Mouse (Mus musculus) adrenal gland, postnatal 4 days (tissue): Measurements from ENCODE around the gene Anxa9. TPM values are rescaled to one million over a fixed set of nuclear protein-coding genes. Genes with fewer than 3 reads are reported as not detected.

Experiments used
- DNase-seq, 2 experiments: peaks; one replicate each; pipeline ENCODE4 v3.0.0; 2021 to 2022; ENCODE audit warnings: low spot score in 2 of 2, mixed read lengths in 2 of 2
- total RNA-seq, 2 experiments: library from RNA; stranded (reverse); gene quantifications; 2 replicates each; pipeline ENCODE4 v1.2.3; 2021

The Anxa9 gene
- total RNA-seq, 2 experiments from 2014 or later = 1.1 to 1.3 TPM

DNA sequence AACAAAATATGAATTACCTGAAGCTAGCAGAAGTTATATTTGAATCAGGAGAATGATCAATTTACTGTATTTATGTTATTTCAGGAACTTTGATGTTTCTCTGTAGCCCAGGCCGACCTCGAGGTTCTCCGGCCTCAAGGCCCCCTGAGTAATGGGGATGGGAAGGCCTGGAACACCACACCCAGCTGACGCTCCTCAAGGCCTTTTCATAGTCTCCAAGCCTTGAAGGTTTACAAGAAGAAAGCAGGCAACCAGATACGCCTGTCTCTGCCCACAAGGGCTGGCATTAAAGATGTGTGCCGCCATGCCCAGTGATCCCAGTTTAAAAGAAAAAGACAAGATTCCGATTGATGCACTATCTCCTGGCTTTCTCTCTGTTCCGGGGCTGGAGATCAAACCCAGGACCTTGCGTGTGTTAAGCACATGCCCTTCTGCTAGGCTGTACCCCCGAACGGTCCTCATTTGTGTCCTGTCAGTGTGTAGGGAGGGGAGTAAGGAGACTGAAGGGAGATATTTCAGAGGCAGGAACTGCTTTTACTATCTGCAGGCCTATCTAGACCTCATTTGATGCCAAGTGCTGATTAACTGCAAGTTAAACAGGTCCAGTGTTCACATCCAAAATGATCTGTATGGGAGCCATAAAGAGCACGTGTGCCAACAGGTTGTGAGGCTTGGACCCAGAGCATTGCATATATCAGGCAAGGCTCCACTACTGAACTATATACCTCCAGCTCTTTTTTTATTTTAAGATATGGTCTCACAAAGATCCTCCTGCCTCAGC lies 22.3 kb downstream of the Anxa9 start:
- DNase-seq = no peak

DNA sequence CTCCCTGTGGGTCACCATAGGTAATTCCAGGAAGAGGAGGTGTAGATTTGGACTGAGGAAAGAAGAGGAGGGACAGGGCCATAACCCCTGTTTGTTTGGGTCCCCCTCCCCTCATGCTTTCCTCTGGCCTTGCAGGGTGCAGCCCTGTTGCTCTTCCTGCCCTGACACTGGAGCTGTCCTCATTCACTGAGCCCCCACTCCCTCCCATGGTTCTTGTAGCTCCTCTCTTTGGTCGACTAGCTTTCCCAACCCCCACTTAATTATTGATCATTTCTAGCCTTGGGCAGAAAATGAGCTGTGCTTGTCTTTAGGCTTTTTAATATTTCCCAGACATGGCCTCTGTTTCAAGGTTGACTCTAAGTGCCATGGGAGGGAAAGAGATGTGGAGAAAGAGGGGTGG lies 22.9 kb downstream of the Anxa9 start:
- no peak for DNase-seq

DNA sequence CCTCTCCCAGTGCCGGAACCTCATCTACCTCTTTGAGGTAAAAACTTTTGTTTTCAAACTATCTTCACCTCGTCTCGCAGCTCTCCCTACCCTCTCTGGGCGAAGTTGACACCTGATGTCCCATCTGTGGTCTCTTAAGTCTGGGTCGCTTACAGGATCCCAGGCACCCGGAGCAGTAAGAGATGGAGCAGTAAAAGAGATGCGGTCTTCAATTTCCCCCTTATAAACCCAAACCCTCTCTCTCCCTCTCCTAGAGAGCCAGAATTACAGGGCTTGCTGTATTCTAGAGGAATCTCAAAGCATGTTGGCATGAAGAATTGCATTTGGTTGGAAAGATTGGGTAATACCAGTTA lies 23.4 kb downstream of the Anxa9 start:
- DNase-seq = no peak

DNA sequence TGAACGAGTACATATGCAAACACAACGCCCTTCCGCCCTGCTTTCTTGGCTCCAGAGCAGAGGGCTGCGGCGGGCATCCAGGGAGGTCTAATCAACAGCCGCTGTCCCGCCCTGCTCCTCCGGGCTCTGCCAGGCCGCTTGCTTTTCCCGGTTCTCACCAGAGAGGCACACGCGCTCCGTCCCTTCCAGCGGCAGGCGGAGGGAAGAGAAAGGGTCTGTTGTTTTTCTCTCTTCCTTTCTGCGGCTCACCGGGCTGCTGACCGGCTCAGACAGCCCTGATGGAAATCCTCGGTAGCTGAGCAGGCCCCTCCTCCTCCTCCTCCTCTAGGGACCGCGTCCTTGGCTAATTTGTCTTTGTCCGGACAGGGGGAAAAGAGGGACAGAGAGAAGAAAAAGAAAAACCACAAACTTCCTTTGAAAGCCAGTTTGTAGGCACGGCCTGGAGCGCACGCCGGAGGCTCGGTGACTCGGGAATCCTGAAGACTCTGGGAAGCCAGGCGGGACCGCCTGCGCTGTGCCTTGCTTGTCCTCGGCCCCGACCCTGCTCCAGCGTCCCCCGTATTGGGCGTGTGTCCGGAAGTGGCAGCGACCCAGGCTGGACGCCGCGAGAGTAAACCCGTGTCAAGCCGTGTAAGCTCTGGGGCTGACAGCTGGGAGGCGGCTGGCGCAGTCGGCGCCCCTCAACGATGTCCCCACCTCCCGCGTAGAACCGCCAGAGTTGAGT lies 23.9 kb downstream of the Anxa9 start:
- DNase-seq = peak; percentile 40 to 64

DNA sequence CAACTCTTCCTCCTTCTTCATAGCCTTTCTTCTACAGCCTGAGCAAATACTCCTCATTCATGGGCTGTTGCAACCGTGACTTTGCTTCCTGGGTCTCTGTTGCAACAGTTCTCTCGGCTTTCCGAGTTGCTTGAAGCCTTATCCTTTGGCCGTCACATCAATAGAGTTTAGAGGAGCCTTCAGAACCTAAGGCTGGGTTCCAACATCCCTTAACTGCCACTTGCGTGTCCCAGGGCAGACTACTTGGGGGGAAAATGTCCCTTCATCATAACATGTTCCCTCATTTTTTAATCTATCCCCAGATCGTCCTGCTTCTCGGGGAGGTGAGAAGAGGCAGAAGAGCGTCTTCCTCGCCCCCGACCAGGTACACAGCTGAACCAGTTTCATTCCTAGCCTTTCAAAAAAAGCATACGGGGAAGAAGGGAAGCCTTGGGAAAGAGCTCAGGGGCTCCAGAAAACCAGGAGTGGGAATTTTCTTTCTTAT lies 24.6 kb downstream of the Anxa9 start:
- DNase-seq = no peak

DNA sequence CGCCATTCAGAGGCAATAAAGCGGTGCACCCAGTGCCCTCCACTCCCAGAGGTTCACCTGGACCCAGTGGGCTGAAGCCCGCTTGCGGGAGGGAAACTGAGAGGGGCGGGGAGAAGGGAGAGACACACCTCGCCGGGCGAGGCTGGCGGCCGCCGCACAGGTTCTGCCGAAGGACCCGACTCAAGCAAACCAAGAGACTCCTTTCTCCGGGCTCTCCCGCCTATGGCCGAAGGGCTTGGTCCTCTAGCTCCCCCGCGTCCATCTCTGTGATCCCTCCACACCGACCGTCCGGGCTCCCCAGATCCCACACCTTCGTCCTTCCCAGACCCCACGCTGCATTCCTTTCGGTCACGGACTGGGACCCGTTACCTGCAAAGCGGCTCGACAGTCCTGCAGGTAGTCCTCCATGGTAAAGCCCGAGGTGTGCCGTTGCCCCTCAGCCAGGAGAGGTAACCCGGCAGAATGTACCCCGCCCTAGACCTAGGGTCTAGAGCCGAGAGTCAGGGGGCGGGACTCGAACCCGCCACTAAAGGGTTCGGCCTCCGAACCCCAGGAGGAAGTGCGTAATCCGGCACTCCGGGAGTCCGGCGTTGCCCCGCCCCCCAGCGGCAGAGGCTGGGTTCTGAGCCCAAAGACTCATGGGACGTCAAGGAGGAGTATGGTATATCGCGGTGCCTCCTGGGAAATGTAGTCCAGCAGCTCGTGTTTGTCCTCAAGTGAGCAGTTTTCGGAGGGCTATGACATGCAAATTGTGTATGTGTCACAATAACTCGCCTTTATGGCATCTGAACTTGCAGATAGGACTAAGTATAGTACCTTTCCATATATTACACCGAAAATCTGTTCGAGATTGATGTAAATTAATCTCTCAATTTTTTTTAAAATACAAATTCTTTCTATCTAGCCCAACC lies 25.5 kb downstream of the Anxa9 start, which contains the start of the genes Mindy1 and Prune1:
Mindy1 (plus strand) TSS at position 130 of the 911 bp plus-strand sequence.
Prune1 (minus strand) TSS at position 861 of the 911 bp plus-strand sequence.
- DNase-seq = peak; percentile 93 to 97

DNA sequence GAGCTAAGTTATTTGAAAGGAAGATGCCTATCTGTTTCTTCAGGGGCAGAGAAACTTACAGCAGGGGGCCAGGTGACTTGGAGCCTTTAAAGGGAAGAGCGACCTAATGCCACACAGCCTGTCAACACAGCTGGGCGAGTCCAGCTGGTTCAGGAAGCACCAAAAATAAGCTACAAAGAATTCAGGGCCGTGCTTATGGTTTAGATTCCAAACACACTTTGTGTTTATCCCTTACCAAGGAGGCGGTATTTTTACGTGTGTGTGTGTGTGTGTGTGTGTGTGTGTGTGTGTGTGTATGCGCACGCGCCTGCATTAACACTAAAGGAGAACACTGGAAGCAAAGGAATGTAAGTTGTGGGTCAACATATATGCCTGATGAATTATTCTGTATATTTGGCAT lies 26.2 kb downstream of the Anxa9 start:
- DNase-seq = no peak

DNA sequence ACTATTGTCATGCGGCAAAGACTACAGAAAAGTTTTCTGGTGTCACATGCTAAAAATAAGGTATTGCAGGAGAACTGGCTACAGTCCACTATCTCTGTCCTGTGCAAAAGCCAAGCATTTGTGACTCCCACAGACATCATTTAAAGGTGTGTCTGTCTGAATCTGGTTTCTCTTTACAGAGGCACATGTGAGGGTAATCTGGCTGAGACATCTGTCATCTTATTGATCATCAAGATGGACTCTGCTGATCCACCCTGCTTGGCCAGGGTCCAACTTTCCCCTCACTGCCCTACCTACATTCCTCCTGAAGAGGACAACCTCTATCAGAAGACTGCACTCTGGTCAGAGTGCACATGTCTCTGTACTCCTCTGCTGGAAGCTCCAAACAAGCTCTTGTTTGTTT lies 29.8 kb downstream of the Anxa9 start:
- no peak for DNase-seq

DNA sequence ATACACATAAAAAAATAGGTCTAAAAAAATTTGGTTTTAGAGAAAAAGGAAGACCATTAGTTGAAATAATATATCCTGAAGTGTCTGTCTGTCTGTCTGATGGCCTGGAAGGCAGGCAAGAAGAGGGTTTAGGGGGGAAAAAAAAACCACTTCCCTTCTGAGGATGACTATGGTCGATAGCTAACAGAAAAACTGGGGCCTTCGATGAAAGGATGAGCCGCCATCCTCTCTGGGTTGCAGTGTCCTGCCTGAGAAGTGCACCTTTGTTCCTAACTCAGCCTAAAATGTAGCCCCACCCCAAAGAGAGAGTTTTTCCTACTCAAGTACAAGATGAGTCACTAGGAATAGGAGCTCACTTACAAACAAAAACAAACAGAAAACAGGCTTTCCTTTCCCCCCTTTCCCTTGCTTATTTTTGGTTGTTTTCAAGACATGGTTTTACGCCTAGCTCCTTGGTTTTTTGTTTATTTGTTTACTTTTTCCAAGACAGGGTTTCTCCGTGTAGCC lies 30.5 kb downstream of the Anxa9 start:
- DNase-seq = no peak

DNA sequence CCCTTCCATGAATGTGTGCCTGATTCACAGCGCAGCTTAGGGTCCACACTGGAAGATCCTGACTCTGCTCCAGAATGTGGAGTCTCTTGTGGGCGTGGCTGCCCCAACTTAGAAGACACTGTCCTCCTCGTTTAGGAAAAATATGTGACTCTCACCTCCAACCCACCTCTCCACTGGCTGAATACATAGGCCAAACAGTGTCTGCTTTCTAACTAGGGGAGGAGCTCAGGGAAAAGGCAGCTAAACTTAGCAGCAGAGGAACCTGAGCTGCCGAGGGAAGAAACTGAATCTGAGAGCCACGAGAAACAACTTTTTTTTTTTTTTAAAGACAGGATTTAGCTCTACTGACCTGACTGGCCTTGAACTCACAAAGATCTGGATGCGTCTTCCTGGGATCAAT lies 31.8 kb downstream of the Anxa9 start:
- no peak for DNase-seq

DNA sequence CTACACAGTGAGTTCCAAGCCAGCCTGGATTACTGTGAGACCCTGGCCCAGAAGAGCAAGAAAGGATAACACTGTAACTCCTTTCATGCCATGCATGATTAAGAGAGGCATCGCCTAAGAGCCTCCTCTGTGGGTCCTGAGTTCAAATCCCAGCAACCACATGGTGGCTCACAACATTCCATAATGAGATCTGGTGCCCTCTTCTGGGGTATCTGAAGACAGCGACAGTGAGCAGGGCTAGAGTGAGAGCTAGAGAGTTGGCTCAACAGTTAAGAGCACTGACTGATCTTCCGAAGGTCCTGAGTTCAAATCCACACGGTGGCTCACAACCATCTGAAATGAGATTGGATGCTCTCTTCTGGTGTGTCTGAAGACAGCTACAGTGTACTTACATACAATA lies 32.5 kb downstream of the Anxa9 start:
- no peak for DNase-seq

DNA sequence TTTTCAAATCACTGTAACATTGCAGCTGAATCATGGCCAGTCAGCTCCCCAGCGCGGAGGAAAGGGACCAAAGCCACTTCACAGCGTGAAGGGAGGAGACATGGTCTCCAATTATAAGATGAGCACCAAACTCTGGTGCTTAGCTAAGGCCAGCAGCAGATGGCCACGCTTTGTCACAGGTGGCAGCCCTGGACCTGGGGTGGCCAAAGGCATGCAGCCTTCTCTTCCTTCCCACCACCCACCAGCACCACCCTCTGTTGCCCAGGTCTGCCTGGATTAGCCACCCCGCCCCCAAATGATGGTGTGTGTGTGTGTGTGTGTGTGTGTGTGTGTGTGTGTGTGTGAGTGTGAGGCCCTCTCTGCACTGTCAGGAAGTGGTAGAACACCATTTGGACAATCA lies 33.5 kb downstream of the Anxa9 start:
- DNase-seq = no peak

DNA sequence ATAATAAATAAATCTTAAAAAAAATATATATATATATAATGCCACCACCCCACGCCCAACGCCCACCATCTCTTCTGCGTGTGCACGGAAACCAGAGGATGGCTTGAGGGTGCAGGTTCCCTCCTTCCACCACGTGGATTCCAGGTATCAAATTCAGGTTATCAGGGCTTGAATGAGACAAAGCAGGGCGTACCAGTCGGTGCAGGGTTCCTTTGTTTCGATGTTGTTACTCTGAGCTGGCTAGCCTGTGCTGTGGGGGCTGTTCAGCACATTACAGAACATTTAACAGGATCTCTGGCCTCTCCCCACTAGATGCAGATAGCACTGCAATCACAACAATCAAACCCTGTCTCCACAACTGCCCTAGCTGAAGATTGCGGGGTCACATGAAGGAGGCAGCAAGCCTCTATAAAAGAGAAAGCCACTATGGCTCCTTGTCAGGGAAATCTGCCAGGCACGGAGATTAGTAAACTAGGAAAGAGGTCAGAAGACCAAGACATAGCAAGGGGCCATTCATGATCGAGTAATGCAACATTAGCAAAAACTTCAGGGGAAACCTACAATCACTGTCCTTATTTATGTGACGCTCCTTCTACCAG lies 36.1 kb downstream of the Anxa9 start:
- DNase-seq = no peak

DNA sequence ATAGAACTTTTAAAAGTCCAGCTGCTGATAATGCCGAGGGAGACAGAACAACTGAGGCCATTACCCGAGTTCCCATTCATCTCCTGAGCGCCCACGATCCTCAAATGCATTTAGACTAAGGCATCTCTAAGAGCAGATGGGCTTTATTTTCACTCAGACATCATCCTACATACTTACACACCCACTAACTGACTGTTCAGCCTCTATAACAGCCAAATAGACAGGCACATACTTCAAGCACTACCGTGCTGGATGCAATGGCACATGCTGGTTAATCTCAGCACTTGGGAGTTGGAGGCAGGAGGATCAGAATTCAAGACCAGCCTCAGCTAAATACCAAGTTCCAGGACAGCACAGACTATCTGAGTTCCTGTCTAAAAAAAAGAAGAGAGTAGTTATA lies 37.2 kb downstream of the Anxa9 start:
- no peak for DNase-seq

DNA sequence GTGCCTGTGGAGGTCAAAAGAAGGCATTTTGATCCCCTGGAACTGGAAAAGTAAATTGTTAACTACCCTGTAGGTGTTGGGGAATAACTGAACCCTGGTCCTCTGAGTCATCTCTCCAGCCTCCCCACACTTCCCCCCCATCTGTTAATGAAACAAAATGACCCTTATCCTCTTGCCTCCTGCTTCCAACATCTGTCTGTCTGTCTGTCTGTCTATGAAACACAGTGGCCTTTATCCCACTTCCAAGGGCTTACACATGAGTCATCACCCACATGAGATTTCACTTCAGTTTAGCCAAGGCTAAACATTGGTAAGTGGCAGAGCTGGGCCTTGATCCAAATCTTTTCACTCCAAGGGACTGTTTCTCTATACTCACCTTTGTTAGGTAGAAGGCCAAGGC lies 39.1 kb downstream of the Anxa9 start:
- no peak for DNase-seq

DNA sequence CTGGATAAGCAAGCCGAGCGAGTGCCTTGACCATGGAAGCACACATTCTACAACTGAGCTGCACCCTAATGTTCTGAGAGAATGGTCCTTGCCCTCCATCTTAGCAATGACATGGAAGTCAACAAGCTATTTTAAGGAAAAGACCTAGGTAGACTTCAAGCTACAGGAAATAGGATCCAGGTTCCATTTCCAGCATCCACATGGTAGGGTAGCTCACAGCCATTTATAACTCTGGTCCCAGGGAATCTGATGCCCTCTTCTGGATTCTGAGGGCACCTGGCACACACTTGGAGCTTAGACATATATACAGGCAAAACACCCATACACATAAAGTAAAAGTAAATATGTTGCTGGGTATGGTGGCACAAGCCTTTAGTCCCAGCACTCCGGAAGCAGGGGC lies 40.9 kb downstream of the Anxa9 start:
- DNase-seq = no peak

DNA sequence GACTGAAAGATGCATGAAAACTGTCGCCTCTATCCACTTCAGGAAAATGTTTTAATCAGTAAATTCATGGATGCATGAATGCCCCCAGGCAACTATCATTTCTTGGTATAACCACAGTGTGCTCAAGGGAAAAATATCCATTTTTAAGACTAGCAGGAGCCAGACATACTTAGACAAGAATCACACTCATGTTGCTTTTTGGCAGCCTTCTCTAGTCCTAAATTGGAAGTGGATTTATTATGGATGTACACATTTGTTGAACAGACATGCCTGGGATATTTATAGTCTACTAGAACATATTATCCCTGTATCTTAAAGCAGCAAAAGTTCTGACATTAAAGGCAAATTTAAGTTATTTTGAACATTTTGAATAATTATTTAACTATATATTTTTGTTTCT lies 42.3 kb downstream of the Anxa9 start:
- no peak for DNase-seq

DNA sequence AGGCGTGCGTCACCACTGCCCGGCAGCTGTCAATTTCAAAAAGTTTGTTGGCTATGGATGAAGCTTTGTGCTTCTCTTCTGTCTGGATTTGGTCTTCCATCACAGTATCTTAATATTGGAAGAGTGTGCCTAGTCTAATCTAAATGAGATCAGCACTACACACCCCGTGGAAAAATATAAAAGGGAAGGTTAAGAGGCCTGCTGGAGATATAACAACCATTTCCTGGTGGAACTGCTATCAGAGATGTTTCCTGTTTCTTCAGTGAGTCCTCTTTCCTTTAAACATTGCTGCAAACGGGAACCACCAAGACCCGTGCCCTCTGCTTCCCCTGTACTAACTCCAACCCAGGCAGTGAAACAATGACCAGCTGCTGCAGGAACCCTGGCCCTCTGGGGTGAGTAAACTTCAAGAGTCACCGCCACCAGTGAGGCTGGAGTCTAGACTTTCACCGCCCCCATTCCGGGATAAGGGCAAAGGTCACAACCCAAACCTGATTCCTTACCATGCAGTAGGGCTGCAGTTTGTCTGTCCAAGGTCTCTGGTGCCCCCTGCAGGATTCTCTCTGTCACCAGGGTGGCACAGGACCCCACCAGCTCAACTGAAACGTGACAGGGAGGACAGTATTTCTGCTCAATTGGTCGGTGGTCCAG lies 43.8 kb downstream of the Anxa9 start:
- peak in 1 of 2 experiments; percentile 56 for DNase-seq

DNA sequence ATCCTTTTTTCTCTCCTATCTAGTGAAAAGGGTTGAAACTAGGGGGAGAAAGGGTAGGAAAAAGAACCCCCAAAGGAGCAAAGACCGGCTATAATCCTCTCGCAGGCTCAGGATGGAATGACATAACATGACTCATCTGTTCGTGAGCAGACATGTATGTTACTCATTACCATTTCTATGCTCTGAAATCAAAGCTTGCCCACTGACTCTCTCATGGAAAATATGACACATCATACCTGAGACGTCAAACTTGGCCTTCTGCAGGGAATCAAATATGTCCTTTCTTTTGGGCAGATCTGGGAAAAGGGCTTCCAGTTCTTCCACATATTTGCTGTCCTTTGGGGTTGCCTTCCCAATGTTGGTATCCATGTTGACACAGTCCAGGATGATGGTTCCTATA lies 45.0 kb downstream of the Anxa9 start:
- no peak for DNase-seq

DNA sequence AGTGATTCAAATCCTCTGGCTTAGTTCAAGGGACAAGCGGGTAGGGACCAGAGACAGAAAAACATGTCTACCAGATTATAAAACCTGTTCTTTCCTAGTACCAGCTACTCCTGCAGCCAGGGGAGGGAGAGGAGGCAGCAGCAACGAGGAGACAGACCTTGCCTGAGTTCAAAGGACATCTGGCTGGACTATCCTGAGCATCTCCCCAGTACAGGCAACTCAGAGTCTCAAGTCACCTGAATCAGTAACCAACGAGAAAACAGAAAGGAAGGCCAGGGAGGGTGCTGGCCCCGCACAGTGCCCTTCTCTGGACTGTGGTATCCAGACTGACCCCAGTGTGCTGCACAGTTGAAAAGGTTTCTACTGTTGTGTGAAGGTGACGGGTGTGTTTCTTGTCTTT lies 50.0 kb downstream of the Anxa9 start:
- no peak for DNase-seq
